Mouse (Mus musculus) brain, embryonic 14.5 days (tissue): Measurements from ENCODE around the gene Napa.

Experiments
- CTCF ChIP-seq: fragments of 200-500 bp; IDR thresholded peaks from 2 replicates; pipeline ENCODE4 v1.5.1; 2012; ENCODE audit warnings: inconsistent platforms, mild to moderate bottlenecking, moderate library complexity, borderline replicate concordance; ENCODE audit not compliant: insufficient read depth, insufficient read length; ENCODE audit errors: extremely low read depth
- POLR2A ChIP-seq: fragments of 200-500 bp; IDR thresholded peaks from 2 replicates; pipeline ENCODE4 v1.6.1; 2012; ENCODE audit warnings: mild to moderate bottlenecking, inconsistent platforms, borderline replicate concordance; ENCODE audit not compliant: poor library complexity, insufficient read depth, insufficient read length, severe bottlenecking; ENCODE audit errors: extremely low read depth

DNA sequence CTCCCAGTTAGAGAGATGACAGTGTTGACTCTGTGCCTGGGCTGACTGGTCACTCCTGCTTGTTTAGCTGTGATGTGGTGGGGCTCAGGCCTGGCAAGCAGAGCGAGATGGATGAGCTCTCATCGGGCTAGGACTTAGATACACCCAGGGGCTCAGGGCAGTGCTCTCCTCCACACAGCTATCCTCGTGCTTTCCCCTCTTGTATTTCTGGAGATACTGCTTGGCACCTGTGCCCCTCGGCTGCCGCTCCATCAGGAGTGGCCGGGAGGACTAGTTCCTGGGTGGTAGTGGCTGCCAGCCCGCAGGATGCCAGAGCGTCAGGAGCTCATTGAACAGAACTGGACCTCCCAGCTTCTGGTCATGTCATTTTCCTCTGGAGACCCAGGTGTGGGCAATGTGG, 11.9 kb downstream of the Napa start:
- no peak for TF ChIP-seq POLR2A
- TF ChIP-seq CTCF = no peak
